Mouse (Mus musculus) layer of hippocampus, postnatal 14 days (tissue): ENCODE data around the gene Olfr1161. TPM values are rescaled to one million over a fixed set of nuclear protein-coding genes. Genes with fewer than 3 reads are reported as not detected.
"Not testable (repeated sequence)": the region's sequence is repeated elsewhere in the genome, so short reads cannot be mapped to it uniquely, and the experiment has no call there.

Source experiments
- DNase-seq, 2 experiments: peaks; one replicate each; pipeline ENCODE4 v3.0.0; 2021 to 2022; ENCODE audit warnings: low spot score in 2 of 2, mixed read lengths in 1 of 2
- long read RNA-seq, 2 experiments: library from polyadenylated mRNA; stranded (forward); transcript quantifications; one replicate each; pipeline ENCODE4 v2.0.0; 2021
- total RNA-seq, 2 experiments: library from RNA; stranded (reverse); gene quantifications; 2 replicates each; pipeline ENCODE4 v1.2.3; 2021

Olfr1161 gene
- not detected for total RNA-seq
- long read RNA-seq, experiment 1, result 0 reads
- long read RNA-seq, experiment 2, result 0 reads

DNA sequence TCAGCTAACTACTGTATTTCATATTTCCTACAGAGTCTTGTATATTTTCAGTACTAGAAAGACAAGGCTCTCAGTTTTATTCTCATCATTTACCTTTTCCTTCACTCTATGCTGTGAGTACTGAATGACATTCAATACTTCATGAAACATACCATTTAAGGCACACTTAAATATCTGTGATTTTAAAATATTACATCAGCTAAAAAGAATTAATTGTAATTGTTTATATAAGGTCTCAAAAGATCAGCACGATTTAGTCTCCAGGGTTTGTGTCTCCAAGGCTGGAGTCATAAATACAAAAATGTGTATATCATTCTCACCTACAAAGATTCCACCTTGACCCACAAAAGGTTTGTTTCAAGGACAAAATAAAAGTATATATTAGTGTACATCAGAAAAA is at the start of gene Olfr1161:
TSS of gene Olfr1161 (plus strand) at position 301 of the 400 bp plus-strand sequence.
- DNase-seq, result not testable (repeated sequence)

DNA sequence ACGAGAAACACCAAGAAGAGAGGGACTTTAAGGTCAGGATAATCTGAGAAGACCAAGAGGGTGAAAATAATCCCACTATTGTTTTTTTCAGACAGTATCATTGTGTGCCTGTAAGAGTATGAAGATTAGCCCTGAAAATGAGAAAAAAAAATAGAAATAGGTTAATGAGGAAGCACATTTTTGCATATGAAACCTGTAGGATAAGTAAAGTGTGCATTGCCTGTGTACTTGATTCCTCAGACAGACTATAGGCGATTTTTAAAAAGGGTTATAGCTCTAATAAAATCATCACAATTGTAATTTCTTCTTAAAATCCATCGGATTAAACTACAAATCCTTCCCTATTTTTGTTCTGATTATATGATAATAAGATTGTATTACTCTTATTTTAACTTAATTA is 48.0 kb upstream of the Olfr1161 start, which contains the start of gene Olfr74:
TSS of gene Olfr74 (minus strand) at position 101 of the 400 bp plus-strand sequence.
- DNase-seq, result no peak

DNA sequence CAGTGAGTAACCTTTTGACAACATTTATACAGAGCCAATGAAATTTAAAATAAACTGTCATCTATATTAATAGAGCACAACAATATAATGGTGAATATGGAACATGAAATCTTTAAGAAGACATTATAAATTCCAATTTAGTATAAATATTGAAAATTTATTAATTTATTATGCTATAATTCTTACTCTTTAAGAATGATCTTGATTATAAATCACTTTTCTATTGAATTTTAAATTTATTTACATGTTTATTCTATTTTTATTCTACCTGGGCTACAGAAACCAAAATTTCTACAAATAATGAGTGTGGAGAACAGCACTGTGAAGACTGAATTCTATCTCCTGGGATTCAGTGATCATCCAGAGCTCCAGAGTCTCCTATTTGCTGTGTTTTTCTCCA is 32.8 kb upstream of the Olfr1161 start, which contains the start of gene Olfr1158:
TSS of gene Olfr1158 (plus strand) at position 301 of the 400 bp plus-strand sequence.
- no peak for DNase-seq

DNA sequence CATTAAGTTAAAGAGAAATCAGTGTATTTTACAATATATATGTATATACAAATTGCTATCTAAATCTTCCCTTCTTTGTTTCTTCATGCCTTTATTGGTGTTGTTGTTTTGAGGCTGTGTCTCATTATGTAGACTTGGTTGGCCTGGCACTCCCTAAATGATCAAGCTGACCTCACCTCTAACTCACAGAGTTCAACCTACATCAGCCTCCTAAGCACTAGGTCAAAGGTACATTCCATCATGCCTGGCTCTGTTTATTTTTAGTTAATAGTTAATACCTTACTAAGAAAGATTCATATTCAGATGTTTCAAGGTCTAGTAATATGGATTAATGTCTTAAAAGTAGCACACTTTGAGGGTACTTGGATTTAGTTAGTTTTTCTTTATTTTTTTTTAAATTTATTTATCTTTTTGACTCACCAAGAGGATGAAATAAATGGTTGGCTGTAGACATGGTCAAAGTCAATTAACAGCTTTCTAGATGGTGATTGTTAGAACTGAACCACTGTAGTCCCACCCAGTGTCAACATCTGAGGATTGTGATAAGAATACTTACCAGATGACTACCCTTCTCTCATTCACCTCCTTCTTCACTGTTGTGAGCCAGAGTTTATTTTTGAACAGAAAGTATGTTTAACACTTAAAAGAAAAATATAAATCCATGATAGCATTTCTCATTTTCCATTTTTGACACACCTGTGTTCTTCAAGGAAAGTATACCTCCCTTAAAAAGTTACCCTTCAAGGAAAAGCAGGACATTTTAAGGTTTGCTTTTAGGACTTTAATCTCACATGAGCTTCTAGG is 14.9 kb upstream of the Olfr1161 start, which contains the start of gene Olfr1160:
TSS of gene Olfr1160 (minus strand) at position 754 of the 804 bp plus-strand sequence.
- no peak for DNase-seq

GRCm38 (mm10) chr2:88037599-88037998 is 15.0 kb downstream of the Olfr1161 start, which contains the start of gene Olfr73:
Gene Olfr73 (minus strand): TSS chr2:88037699.
- DNase-seq, result no peak

DNA sequence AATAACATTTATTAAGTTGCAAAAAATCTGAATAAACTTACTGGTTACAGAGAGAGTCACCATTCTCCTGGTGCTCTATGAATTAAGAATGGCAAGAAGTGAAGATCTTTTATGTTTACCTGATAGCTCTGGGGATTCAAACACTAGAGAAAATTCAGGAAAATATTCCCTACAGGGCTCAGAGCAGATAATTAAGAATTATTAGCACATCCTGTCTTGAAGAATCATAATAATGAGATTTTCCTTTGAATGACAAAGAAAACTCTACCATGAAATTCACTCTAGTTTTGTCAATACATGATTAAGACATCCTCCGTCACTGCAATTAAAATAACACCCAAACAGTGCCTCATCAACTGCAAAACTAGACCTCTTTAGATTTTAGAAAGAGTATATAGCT is 28.5 kb downstream of the Olfr1161 start, which contains the start of gene Olfr1162:
TSS of gene Olfr1162 (minus strand) at position 101 of the 400 bp plus-strand sequence.
- no peak for DNase-seq

GRCm38 (mm10) chr2:88063587-88063986 is 41.0 kb downstream of the Olfr1161 start:
- DNase-seq, result no peak

DNA sequence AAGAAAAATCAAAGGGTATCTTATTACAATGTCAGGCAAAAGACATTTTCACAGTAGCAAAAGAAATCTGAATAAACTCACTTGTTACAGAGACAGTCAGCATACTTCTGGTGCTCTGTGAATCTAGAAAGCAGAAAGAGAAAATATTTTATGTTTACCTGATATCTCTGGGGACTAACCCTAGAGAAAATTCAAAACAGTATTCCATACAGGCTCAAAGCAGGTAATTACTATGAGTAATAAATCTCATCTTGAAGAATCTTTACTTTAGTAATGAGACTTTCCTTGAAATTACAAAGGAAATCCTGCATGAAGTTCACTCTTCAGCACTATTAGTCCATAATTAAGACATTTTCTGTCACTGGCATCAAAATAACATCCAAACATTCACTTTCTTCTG is 49.2 kb downstream of the Olfr1161 start, which contains the start of gene Olfr1163:
TSS of gene Olfr1163 (minus strand) at position 101 of the 400 bp plus-strand sequence.
- DNase-seq, result no peak

Other genes with a start within 250 kb of the Olfr1161 start
- gene Olfr152, start 243.3 kb upstream of the Olfr1161 start, total RNA-seq, result not detected
- gene Olfr1143, start 222.2 kb upstream of the Olfr1161 start, total RNA-seq, result not detected
- not detected for gene Olfr1145, start 213.0 kb upstream of the Olfr1161 start, total RNA-seq
- gene Olfr1148, start 192.2 kb upstream of the Olfr1161 start, total RNA-seq, result not detected
- not detected for gene Olfr1150-ps1, start 178.8 kb upstream of the Olfr1161 start, total RNA-seq
- not detected for gene Olfr1151, start 166.9 kb upstream of the Olfr1161 start, total RNA-seq
- not detected for gene Olfr1152, start 156.3 kb upstream of the Olfr1161 start, total RNA-seq
- not detected for gene Olfr1153, start 127.8 kb upstream of the Olfr1161 start, total RNA-seq
- gene Olfr1154, start 117.6 kb upstream of the Olfr1161 start, total RNA-seq, result not detected
- not detected for gene Olfr1155, start 77.6 kb upstream of the Olfr1161 start, total RNA-seq
- gene Olfr1156, start 69.7 kb upstream of the Olfr1161 start, total RNA-seq, result not detected
- not detected for gene Olfr1157, start 54.5 kb upstream of the Olfr1161 start, total RNA-seq
- gene Olfr74, start 48.1 kb upstream of the Olfr1161 start, total RNA-seq, result not detected
- not detected for gene Olfr1158, start 32.7 kb upstream of the Olfr1161 start, total RNA-seq
- gene Olfr1160, start 14.5 kb upstream of the Olfr1161 start, total RNA-seq, result not detected
- gene Olfr73, start 14.9 kb downstream of the Olfr1161 start, total RNA-seq, result not detected
- gene Olfr1162, start 28.4 kb downstream of the Olfr1161 start, total RNA-seq, result not detected
- gene Olfr1163, start 49.1 kb downstream of the Olfr1161 start, total RNA-seq, result not detected
- gene Olfr1164, start 71.2 kb downstream of the Olfr1161 start, total RNA-seq, result not detected
- gene Olfr1166, start 105.5 kb downstream of the Olfr1161 start, total RNA-seq, result not detected
- gene Olfr1167, start 132.4 kb downstream of the Olfr1161 start, total RNA-seq, result not detected
- gene Olfr1168, start 159.1 kb downstream of the Olfr1161 start, total RNA-seq, result not detected
- not detected for gene Olfr1170, start 205.6 kb downstream of the Olfr1161 start, total RNA-seq